Comparison of ENCODE assay signal across 12 mouse cellular contexts in genomic region chr10:41007866-41008265, GRCm38 (mm10).
"Had no signal": no experiment of that assay in that cellular context is flagged by ENCODE, and none has a peak within 500 bp of the region (broad histone marks: within the 10 kb centered on the region; RNA-seq: fewer than 3 reads in every experiment).

No protein-coding gene starts in this region.

- ATAC-seq: midbrain, embryonic 13.5 days had no signal

- DNase-seq: kidney, adult 18-20 months; kidney, postnatal 10 days; kidney, postnatal 4 days; lung, embryonic 14.5 days; lung, postnatal 10 days; right cerebral cortex, postnatal 25 days; thymus, postnatal 4 days had no signal

- H3K9ac ChIP-seq: limb, embryonic 15.5 days; lung, embryonic 14.5 days; midbrain, embryonic 13.5 days had no signal

- H3K36me3 ChIP-seq: limb, embryonic 15.5 days; midbrain, embryonic 13.5 days had no signal

- H3K4me1 ChIP-seq: limb, embryonic 15.5 days; midbrain, embryonic 13.5 days had no signal

- H3K27ac ChIP-seq: left cerebral cortex, adult 2 months; limb, embryonic 15.5 days; macrophage; midbrain, embryonic 13.5 days had no signal

- H3K27me3 ChIP-seq: limb, embryonic 15.5 days; midbrain, embryonic 13.5 days had no signal

- H3K4me2 ChIP-seq: limb, embryonic 15.5 days; lung, embryonic 14.5 days; midbrain, embryonic 13.5 days had no signal

- H3K9me3 ChIP-seq: limb, embryonic 15.5 days; megakaryocyte, embryonic 14.5 days; midbrain, embryonic 13.5 days had no signal

- H3K4me3 ChIP-seq: left cerebral cortex, adult 2 months; limb, embryonic 15.5 days; megakaryocyte, embryonic 14.5 days; midbrain, embryonic 13.5 days had no signal
